Mouse (Mus musculus) cerebellum, postnatal 36 days (tissue): ENCODE measurements around the gene Nr5a1.

Experiments
- DNase-seq, 2 experiments: peaks; one replicate each; pipeline ENCODE4 v3.0.0; 2021 to 2022; ENCODE audit warnings: mixed read lengths in 2 of 2

The Nr5a1 gene

GRCm38 (mm10) chr2:38704336-38704735, 10.0 kb downstream of the Nr5a1 start:
- DNase-seq: no peak

- no peak for DNase-seq
Observed at GRCm38 (mm10) chr2:38700177-38700576, 14.2 kb downstream of the Nr5a1 start.

GRCm38 (mm10) chr2:38698623-38699022, 15.7 kb downstream of the Nr5a1 start:
- DNase-seq: no peak

- DNase-seq: no peak
Observed at GRCm38 (mm10) chr2:38697128-38698120, 16.9 kb downstream of the Nr5a1 start.

GRCm38 (mm10) chr2:38695770-38696169, 18.6 kb downstream of the Nr5a1 start:
- no peak for DNase-seq

GRCm38 (mm10) chr2:38691542-38691941, 22.8 kb downstream of the Nr5a1 start:
- DNase-seq: peak; percentile 50 to 58

- DNase-seq: no peak
Observed at GRCm38 (mm10) chr2:38689881-38690280, 24.5 kb downstream of the Nr5a1 start.

GRCm38 (mm10) chr2:38688791-38689520, 25.4 kb downstream of the Nr5a1 start:
- peak; percentile 40 to 47 for DNase-seq

GRCm38 (mm10) chr2:38685746-38686145, 28.6 kb downstream of the Nr5a1 start:
- no peak for DNase-seq

GRCm38 (mm10) chr2:38683083-38683482, 31.3 kb downstream of the Nr5a1 start:
- DNase-seq: no peak

GRCm38 (mm10) chr2:38682209-38682608, 32.1 kb downstream of the Nr5a1 start:
- no peak for DNase-seq

GRCm38 (mm10) chr2:38678947-38679346, 35.4 kb downstream of the Nr5a1 start:
- no peak for DNase-seq

- DNase-seq: peak; percentile 20 to 29
Observed at GRCm38 (mm10) chr2:38675366-38675969, 38.9 kb downstream of the Nr5a1 start.

GRCm38 (mm10) chr2:38672496-38672895, 41.8 kb downstream of the Nr5a1 start:
- no peak for DNase-seq

- DNase-seq: no peak
Observed at GRCm38 (mm10) chr2:38668802-38669580, 45.4 kb downstream of the Nr5a1 start.

GRCm38 (mm10) chr2:38661398-38661797, 52.9 kb downstream of the Nr5a1 start:
- DNase-seq: no peak

- peak; percentile 72 to 80 for DNase-seq
Observed at GRCm38 (mm10) chr2:38658338-38658836, 56.0 kb downstream of the Nr5a1 start.

GRCm38 (mm10) chr2:38653694-38654093, 60.6 kb downstream of the Nr5a1 start:
- DNase-seq: no peak

- DNase-seq: no peak
Observed at GRCm38 (mm10) chr2:38653293-38653619, 61.1 kb downstream of the Nr5a1 start.

GRCm38 (mm10) chr2:38652565-38653292, 61.6 kb downstream of the Nr5a1 start:
- peak; percentile 40 to 41 for DNase-seq

- no peak for DNase-seq
Observed at GRCm38 (mm10) chr2:38652098-38652497, 62.2 kb downstream of the Nr5a1 start.

- DNase-seq: no peak
Observed at GRCm38 (mm10) chr2:38650340-38650739, 64.0 kb downstream of the Nr5a1 start.
